Mouse (Mus musculus) hindbrain, embryonic 13.5 days (tissue): ENCODE measurements around the gene Pin1rt1. TPM values are rescaled to one million over a fixed set of nuclear protein-coding genes. Genes with fewer than 3 reads are reported as not detected.

Experiments
- ATAC-seq: fragments of 200-750 bp; cut with Nextera tagmentation; 2 replicates; pipeline ENCODE4 v1.8.0; 2017; ENCODE audit warnings: moderate TSS enrichment; ENCODE audit not compliant: low FRiP score
- H3K27ac ChIP-seq: fragments of 300-500 bp; sonication (generic); 2 replicates; pipeline ENCODE4 v1.5.1; 2015; ENCODE audit warnings: inconsistent platforms, mild to moderate bottlenecking, moderate library complexity
- H3K27me3 ChIP-seq: fragments of 300-500 bp; sonication (generic); 2 replicates; pipeline ENCODE4 v1.6.1; 2015; ENCODE audit warnings: mild to moderate bottlenecking, inconsistent platforms
- H3K36me3 ChIP-seq: fragments of 300-500 bp; sonication (generic); 2 replicates; pipeline ENCODE4 v1.6.1; 2015; ENCODE audit warnings: mild to moderate bottlenecking, inconsistent platforms
- H3K4me1 ChIP-seq: fragments of 300-500 bp; sonication (generic); replicated peaks from 2 replicates; pipeline ENCODE4 v1.6.1; 2015; ENCODE audit warnings: inconsistent platforms
- H3K4me2 ChIP-seq: fragments of 300-500 bp; sonication (generic); 2 replicates; pipeline ENCODE4 v1.6.1; 2015; ENCODE audit warnings: inconsistent platforms, mild to moderate bottlenecking, moderate library complexity
- H3K4me3 ChIP-seq: fragments of 300-500 bp; sonication (generic); 2 replicates; pipeline ENCODE4 v1.5.1; 2015; ENCODE audit warnings: mild to moderate bottlenecking, inconsistent platforms
- H3K9ac ChIP-seq: fragments of 300-500 bp; sonication (generic); 2 replicates; pipeline ENCODE4 v1.6.1; 2015; ENCODE audit warnings: mild to moderate bottlenecking, inconsistent platforms
- H3K9me3 ChIP-seq: fragments of 300-500 bp; sonication (generic); 2 replicates; pipeline ENCODE4 v1.6.1; 2016; ENCODE audit warnings: inconsistent platforms
- WGBS: fragments of 180-500 bp; shearing (Covaris S2); methylation state at CpG from one replicate; pipeline ENCODE4 v1.1.7; 2015; 5-methylcytosine and 5-hydroxymethylcytosine counted together
- polyA plus RNA-seq: library from polyadenylated mRNA; unstranded; fragments of >200 nt; fragmentation: Nextera tagmentation; extraction: Ambion mirVana; gene quantifications from 2 replicates; pipeline ENCODE4 v1.2.1, GENCODE M21; 2015

Pin1rt1 gene
- polyA plus RNA-seq = not detected in 2 replicates

- Histone ChIP-seq H3K4me1 (0 out of 2 replicates have a peak, but pooled peaks cover 6% of the 10 kb centered on the region), H3K9me3 (no peaks in the 10 kb centered on the region), H3K27ac (no peak within 1 kb of the TSS), H3K9ac (no peak within 1 kb of the TSS), H3K36me3 (no peaks in the 10 kb centered on the region), H3K4me3 (no peak within 1 kb of the TSS), H3K27me3 (0 out of 2 replicates have a peak, but pooled peaks cover 3% of the 10 kb centered on the region), H3K4me2 (no peak within 1 kb of the TSS)
- WGBS = 86% methylated on average over 4 of the region's 4 CpGs
- ATAC-seq = no peak
These were observed at the start of gene Pin1rt1 for GRCm38 (mm10) chr2:104716279-104716678. Pin1rt1 (minus strand) TSS chr2:104716379.

GRCm38 (mm10) chr2:104764018-104764417 lies 47.8 kb upstream of the Pin1rt1 start:
- Histone ChIP-seq H3K27me3 (no peaks in the 10 kb centered on the region), H3K4me3 (no peak overlapping the region), H3K4me2 (no peak overlapping the region), H3K4me1 (no peaks in the 10 kb centered on the region), H3K9ac (no peak overlapping the region), H3K27ac (no peak overlapping the region), H3K36me3 (peaks cover 59% of the 10 kb centered on the region), H3K9me3 (no peaks in the 10 kb centered on the region)
- 94% methylated on average over 4 of the region's 4 CpGs for WGBS
- ATAC-seq = no peak

GRCm38 (mm10) chr2:104763134-104763703 lies 47.0 kb upstream of the Pin1rt1 start:
- Histone ChIP-seq H3K27me3 (no peaks in the 10 kb centered on the region), H3K27ac (no peak overlapping the region), H3K4me1 (no peaks in the 10 kb centered on the region), H3K9ac (no peak overlapping the region), H3K4me2 (no peak overlapping the region), H3K9me3 (no peaks in the 10 kb centered on the region), H3K36me3 (peaks cover 51% of the 10 kb centered on the region), H3K4me3 (no peak overlapping the region)
- no peak for ATAC-seq
- WGBS = 88% methylated on average over 8 of the region's 8 CpGs

- H3K36me3 ChIP-seq = peaks cover 12% of the 10 kb centered on the region; the same call in 1 of the 2 replicates
- H3K4me3 ChIP-seq = no peak overlapping the region
- H3K9ac ChIP-seq = no peak overlapping the region
- no peaks in the 10 kb centered on the region for H3K4me1 ChIP-seq
- no peak overlapping the region for H3K27ac ChIP-seq
- H3K4me2 ChIP-seq = no peak overlapping the region
- no peaks in the 10 kb centered on the region for H3K9me3 ChIP-seq
- no peaks in the 10 kb centered on the region for H3K27me3 ChIP-seq
- ATAC-seq = no peak
- WGBS = 57% methylated on average over 3 of the region's 3 CpGs
These were observed 34.4 kb upstream of the Pin1rt1 start for GRCm38 (mm10) chr2:104750611-104751010.

GRCm38 (mm10) chr2:104748652-104749183 lies 32.5 kb upstream of the Pin1rt1 start:
- no peaks in the 10 kb centered on the region for H3K4me1 ChIP-seq
- H3K27me3 ChIP-seq = peaks cover 3% of the 10 kb centered on the region; the same call in 1 of the 2 replicates
- H3K9me3 ChIP-seq = no peaks in the 10 kb centered on the region
- H3K4me2 ChIP-seq = no peak overlapping the region
- 80% methylated on average over 5 of the region's 5 CpGs for WGBS
- no peak overlapping the region for H3K27ac ChIP-seq
- peaks cover 11% of the 10 kb centered on the region; the same call in 1 of the 2 replicates for H3K36me3 ChIP-seq
- ATAC-seq = no peak
- H3K4me3 ChIP-seq = no peak overlapping the region
- no peak overlapping the region for H3K9ac ChIP-seq

- Histone ChIP-seq H3K4me1 (peaks cover 22% of the 10 kb centered on the region), H3K9ac (no peak overlapping the region), H3K4me3 (no peak overlapping the region), H3K36me3 (no peaks in the 10 kb centered on the region), H3K27me3 (peaks cover 25% of the 10 kb centered on the region), H3K9me3 (no peaks in the 10 kb centered on the region), H3K4me2 (no peak overlapping the region), H3K27ac (no peak overlapping the region)
- 60% methylated on average over 8 of the region's 8 CpGs for WGBS
- no peak for ATAC-seq
These were observed 30.1 kb upstream of the Pin1rt1 start for GRCm38 (mm10) chr2:104746251-104746650.

GRCm38 (mm10) chr2:104743971-104744370 lies 27.8 kb upstream of the Pin1rt1 start:
- Histone ChIP-seq H3K9ac (no peak overlapping the region), H3K4me1 (peaks cover 28% of the 10 kb centered on the region), H3K36me3 (no peaks in the 10 kb centered on the region), H3K4me2 (no peak overlapping the region), H3K27me3 (peaks cover 42% of the 10 kb centered on the region), H3K4me3 (no peak overlapping the region), H3K9me3 (no peaks in the 10 kb centered on the region), H3K27ac (no peak overlapping the region)
- 49% methylated on average over 5 of the region's 5 CpGs for WGBS
- no peak for ATAC-seq

- Histone ChIP-seq H3K36me3 (no peaks in the 10 kb centered on the region), H3K4me2 (peak overlapping the region; percentile 91), H3K9ac (no peak overlapping the region), H3K4me1 (peaks cover 28% of the 10 kb centered on the region), H3K9me3 (no peaks in the 10 kb centered on the region), H3K27me3 (peaks cover 42% of the 10 kb centered on the region), H3K4me3 (peak overlapping the region; percentile 68), H3K27ac (no peak overlapping the region)
- peak; percentile 12; the same call in 1 of the 2 replicates for ATAC-seq
- WGBS = 14% methylated on average over 7 of the region's 7 CpGs
These were observed 27.0 kb upstream of the Pin1rt1 start for GRCm38 (mm10) chr2:104743160-104743559.

GRCm38 (mm10) chr2:104742741-104743064 lies 26.5 kb upstream of the Pin1rt1 start, which contains the start of gene Depdc7:
Depdc7 (minus strand) TSS chr2:104742878.
- H3K4me2 ChIP-seq = peak within 1 kb of the TSS; percentile 91
- WGBS = under 1% methylated on average over 22 of the region's 31 CpGs
- ATAC-seq = peak; percentile 88
- no peaks in the 10 kb centered on the region for H3K9me3 ChIP-seq
- H3K36me3 ChIP-seq = no peaks in the 10 kb centered on the region
- peak within 1 kb of the TSS; percentile 68 for H3K4me3 ChIP-seq
- H3K27me3 ChIP-seq = peaks cover 42% of the 10 kb centered on the region
- no peak within 1 kb of the TSS for H3K27ac ChIP-seq
- peaks cover 28% of the 10 kb centered on the region for H3K4me1 ChIP-seq
- H3K9ac ChIP-seq = peak within 1 kb of the TSS; percentile 76

GRCm38 (mm10) chr2:104741896-104742740 lies 25.9 kb upstream of the Pin1rt1 start:
- no peak overlapping the region for H3K27ac ChIP-seq
- peak; percentile 47 for ATAC-seq
- peak overlapping the region; percentile 76 for H3K9ac ChIP-seq
- H3K36me3 ChIP-seq = no peaks in the 10 kb centered on the region
- H3K27me3 ChIP-seq = peaks cover 42% of the 10 kb centered on the region
- WGBS = 5% methylated on average over 39 of the region's 46 CpGs
- no peaks in the 10 kb centered on the region for H3K9me3 ChIP-seq
- peak overlapping the region; percentile 68 for H3K4me3 ChIP-seq
- H3K4me1 ChIP-seq = peaks cover 28% of the 10 kb centered on the region
- H3K4me2 ChIP-seq = peak overlapping the region; percentile 91

- Histone ChIP-seq H3K27me3 (peaks cover 42% of the 10 kb centered on the region), H3K4me3 (no peak overlapping the region), H3K27ac (no peak overlapping the region), H3K4me1 (peaks cover 28% of the 10 kb centered on the region), H3K36me3 (no peaks in the 10 kb centered on the region), H3K9me3 (no peaks in the 10 kb centered on the region), H3K9ac (no peak overlapping the region), H3K4me2 (no peak overlapping the region)
- 38% methylated on average over 7 of the region's 7 CpGs for WGBS
- ATAC-seq = no peak
These were observed 25.0 kb upstream of the Pin1rt1 start for GRCm38 (mm10) chr2:104741015-104741758.
